Comparison of ENCODE assay signal across 19 mouse cellular contexts in the genomic region with DNA sequence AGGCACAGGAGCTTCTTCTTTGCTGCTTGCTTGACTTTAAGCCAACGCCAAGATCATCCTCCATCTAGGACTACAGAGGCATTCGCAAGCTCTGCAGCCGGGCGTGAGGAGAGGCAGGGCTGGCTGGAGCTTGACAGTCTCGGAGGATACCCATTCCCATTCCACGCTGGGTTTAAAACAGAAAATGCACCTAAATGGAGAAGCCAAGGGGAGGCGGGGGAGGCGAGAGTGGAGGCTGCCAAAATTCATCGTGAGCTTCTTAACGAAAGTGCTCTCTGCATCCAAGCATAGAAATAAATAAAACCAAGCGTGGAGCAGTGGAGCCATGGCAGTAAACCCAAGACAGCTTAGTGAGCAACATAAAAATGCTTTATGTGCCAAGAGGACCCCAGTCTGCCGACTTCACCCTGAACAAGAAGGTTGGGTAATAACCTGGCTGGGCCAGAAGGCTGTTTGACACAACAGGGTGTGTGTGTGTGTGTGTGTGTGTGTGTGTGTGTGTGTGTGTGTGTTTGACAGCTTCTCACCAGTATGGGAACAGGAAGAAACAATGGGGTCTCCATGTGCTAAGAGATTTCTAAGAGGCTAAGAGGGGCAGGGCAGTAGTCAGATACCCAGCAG. TPM values are rescaled to one million over a fixed set of nuclear protein-coding genes. Genes with fewer than 3 reads are reported as not detected.
A peak's percentile ranks its signal among the peaks of the same experiment; 100 is the strongest.
DNase-seq lines count a peak whose midpoint lies in the region; ATAC-seq lines count a peak whose summit lies in the region.
"Had no signal": no experiment of that assay in that cellular context is flagged by ENCODE, and none has a peak within 500 bp of the region (broad histone marks: within the 10 kb centered on the region; RNA-seq: fewer than 3 reads in every experiment).

No protein-coding gene starts in this region.

- no peak overlapping the region for H3K9ac ChIP-seq in kidney, embryonic 14.5 days (ENCODE audit: low read depth, low read length)
- no peak overlapping the region for H3K9ac ChIP-seq in neural tube, embryonic 13.5 days
- H3K9ac ChIP-seq: heart, embryonic 15.5 days; hindbrain, embryonic 15.5 days had no signal

- no peaks in the 10 kb centered on the region for H3K9me3 ChIP-seq in kidney, embryonic 14.5 days (ENCODE audit: control insufficient read depth, low read length)
- no peaks in the 10 kb centered on the region for H3K9me3 ChIP-seq in neural tube, embryonic 13.5 days
- H3K9me3 ChIP-seq: heart, embryonic 15.5 days; hindbrain, embryonic 15.5 days had no signal

- H3K4me2 ChIP-seq in kidney, embryonic 14.5 days (replicated peaks; ENCODE audit: low read depth, low read length): no peak overlapping the region
- H3K4me2 ChIP-seq in neural tube, embryonic 13.5 days: no peak overlapping the region
- H3K4me2 ChIP-seq: heart, embryonic 15.5 days; hindbrain, embryonic 15.5 days; liver, embryonic 11.5 days had no signal

- no peaks in the 10 kb centered on the region for H3K36me3 ChIP-seq in kidney, embryonic 14.5 days (ENCODE audit: control insufficient read depth, insufficient read depth, low read length)
- no peaks in the 10 kb centered on the region for H3K36me3 ChIP-seq in neural tube, embryonic 13.5 days
- H3K36me3 ChIP-seq: heart, embryonic 15.5 days; hindbrain, embryonic 15.5 days had no signal

- ATAC-seq in kidney, embryonic 14.5 days (ENCODE audit: low FRiP score, low TSS enrichment): peak; percentile 64; the same call in 1 of the 2 replicates
- no peak for ATAC-seq in neural tube, embryonic 13.5 days (ENCODE audit: low read depth)

- H3K4me3 ChIP-seq in kidney, embryonic 14.5 days (ENCODE audit: low read length): no peak overlapping the region
- no peak overlapping the region for H3K4me3 ChIP-seq in neural tube, embryonic 13.5 days
- H3K4me3 ChIP-seq: heart, embryonic 15.5 days; hindbrain, embryonic 15.5 days; myocyte had no signal

- intact Hi-C loops in left cerebral cortex, postnatal 10 days (cut with DNase I): no loop called here
- intact Hi-C loops in heart, postnatal 14 days (cut with DNase I): no loop called here

- no peak for DNase-seq in kidney, postnatal 36 days
- no peak for DNase-seq in neural tube, embryonic 10.5 days (ENCODE audit: extremely low spot score, low spot score)
- DNase-seq in left cerebral cortex, postnatal 10 days (ENCODE audit: extremely low spot score in 1 of 2, low spot score in 2 of 2): peak; percentile 27 to 36
- DNase-seq in right cerebral cortex, postnatal 25 days: peak; percentile 54
- DNase-seq in adrenal gland, adult 18-20 months (ENCODE audit: low spot score in 2 of 2): no peak
- no peak for DNase-seq in heart, postnatal 14 days
- DNase-seq: adrenal gland, postnatal 14 days; heart, adult 11 months; kidney, adult 8-10 months had no signal

- 43% methylated on average over 12 of the region's 12 CpGs for WGBS in kidney, embryonic 14.5 days
- WGBS in neural tube, embryonic 13.5 days: 73% methylated on average over 12 of the region's 12 CpGs

- H3K27me3 ChIP-seq in kidney, embryonic 14.5 days (ENCODE audit: control insufficient read depth, insufficient read depth, low read length): 0 out of 2 replicates have a peak, but pooled peaks cover 4% of the 10 kb centered on the region
- H3K27me3 ChIP-seq in neural tube, embryonic 13.5 days: no peaks in the 10 kb centered on the region
- H3K27me3 ChIP-seq: heart, embryonic 15.5 days; hindbrain, embryonic 15.5 days had no signal

- no peaks in the 10 kb centered on the region for H3K4me1 ChIP-seq in kidney, embryonic 14.5 days (ENCODE audit: control insufficient read depth, insufficient read depth, low read length)
- peaks cover 9% of the 10 kb centered on the region; the same call in 1 of the 2 replicates for H3K4me1 ChIP-seq in neural tube, embryonic 13.5 days (replicated peaks)
- H3K4me1 ChIP-seq: heart, embryonic 15.5 days; hindbrain, embryonic 15.5 days had no signal

- H3K27ac ChIP-seq in kidney, embryonic 14.5 days (ENCODE audit: low read depth, low read length): no peak overlapping the region
- 0 out of 2 replicates have a peak overlapping the region, but pooled peaks have one; percentile 33 for H3K27ac ChIP-seq in neural tube, embryonic 13.5 days (replicated peaks)
- H3K27ac ChIP-seq: heart, embryonic 15.5 days; hindbrain, embryonic 15.5 days had no signal

RNA-seq across cellular contexts. Expression of a gene that starts 51.1 kb away (rescaled TPM):
- 5.1 and 9.3 TPM in 2 replicates for polyA plus RNA-seq in kidney, embryonic 14.5 days (2014; fragmentation: Nextera tagmentation; extraction: Ambion mirVana)
- polyA plus RNA-seq in neural tube, embryonic 13.5 days (2015; fragmentation: Nextera tagmentation; extraction: Ambion mirVana): not detected in 2 replicates
- total RNA-seq in left cerebral cortex, postnatal 10 days (2021): not detected
- total RNA-seq in adrenal gland, adult 18-20 months (2021): not detected
- total RNA-seq in heart, postnatal 14 days (2021): not detected
- total RNA-seq: adrenal gland, postnatal 14 days; ES-E14; layer of hippocampus, postnatal 10 days had no signal
- polyA plus RNA-seq: C2C12; heart, embryonic 15.5 days; hindbrain, embryonic 15.5 days; liver, embryonic 11.5 days; lung, embryonic 16.5 days; myocyte had no signal

RNA-seq across cellular contexts. Expression of a gene that starts 55.7 kb away (rescaled TPM):
- 0.24 and 0.46 TPM in 2 replicates for polyA plus RNA-seq in kidney, embryonic 14.5 days (2014; fragmentation: Nextera tagmentation; extraction: Ambion mirVana)
- polyA plus RNA-seq in neural tube, embryonic 13.5 days (2015; fragmentation: Nextera tagmentation; extraction: Ambion mirVana): 3.4 and 3.8 TPM in 2 replicates
- 1 to 10 TPM; 1.9 TPM for total RNA-seq in left cerebral cortex, postnatal 10 days (2021)
- total RNA-seq in adrenal gland, adult 18-20 months (2021): not detected
- total RNA-seq in heart, postnatal 14 days (2021): not detected
- total RNA-seq: adrenal gland, postnatal 14 days had no signal
- polyA plus RNA-seq: C2C12; lung, embryonic 16.5 days; myocyte had no signal

Comparison
In these comparisons a context has a peak if more than half of its experiments do, and no peak if none do; other contexts are left out.
1. DNase-seq: peak in left cerebral cortex, postnatal 10 days (2 of 2) and right cerebral cortex, postnatal 25 days (single experiment); none in kidney, postnatal 36 days (0 of 2), neural tube, embryonic 10.5 days (single experiment), adrenal gland, adult 18-20 months (0 of 2) and heart, postnatal 14 days (0 of 2).